Mouse (Mus musculus) limb, embryonic 15.5 days (tissue): ENCODE measurements around the gene Cmtm6. TPM values are rescaled to one million over a fixed set of nuclear protein-coding genes. Genes with fewer than 3 reads are reported as not detected.

ENCODE experiments used
- ATAC-seq: fragments of 200-750 bp; cut with Nextera tagmentation; 2 replicates; pipeline ENCODE4 v1.8.0; 2017; ENCODE audit warnings: low read depth, moderate TSS enrichment; ENCODE audit not compliant: insufficient number of reproducible peaks, low FRiP score, low TSS enrichment
- H3K27ac ChIP-seq: fragments of 300-500 bp; sonication (generic); 2 replicates; pipeline ENCODE4 v1.5.1; 2015; ENCODE audit warnings: moderate library complexity, mild to moderate bottlenecking, inconsistent platforms
- H3K27me3 ChIP-seq: fragments of 300-500 bp; sonication (generic); 2 replicates; pipeline ENCODE4 v1.6.1; 2015; ENCODE audit warnings: inconsistent platforms
- H3K36me3 ChIP-seq: fragments of 300-500 bp; sonication (generic); 2 replicates; pipeline ENCODE4 v1.6.1; 2015; ENCODE audit warnings: inconsistent platforms
- H3K4me1 ChIP-seq: fragments of 300-500 bp; sonication (generic); 2 replicates; pipeline ENCODE4 v1.6.1; 2015; ENCODE audit warnings: inconsistent platforms
- H3K4me2 ChIP-seq: fragments of 300-500 bp; sonication (generic); 2 replicates; pipeline ENCODE4 v1.6.1; 2015; ENCODE audit warnings: mild to moderate bottlenecking, inconsistent platforms
- H3K4me3 ChIP-seq: fragments of 300-500 bp; sonication (generic); 2 replicates; pipeline ENCODE4 v1.5.1; 2015; ENCODE audit warnings: mild to moderate bottlenecking, inconsistent platforms
- H3K9ac ChIP-seq: fragments of 300-500 bp; sonication (generic); 2 replicates; pipeline ENCODE4 v1.6.1; 2015; ENCODE audit warnings: inconsistent platforms
- H3K9me3 ChIP-seq: fragments of 300-500 bp; sonication (generic); 2 replicates; pipeline ENCODE4 v1.6.1; 2016; ENCODE audit warnings: inconsistent platforms
- WGBS: fragments of 180-500 bp; shearing (Covaris S2); methylation state at CpG from one replicate; pipeline ENCODE4 v1.1.7; 2015; 5-methylcytosine and 5-hydroxymethylcytosine counted together
- polyA plus RNA-seq: library from polyadenylated mRNA; unstranded; fragments of >200 nt; fragmentation: Nextera tagmentation; extraction: Ambion mirVana; gene quantifications from 2 replicates; pipeline ENCODE4 v1.2.1, GENCODE M21; 2015

Cmtm6 gene
- polyA plus RNA-seq, 1 experiment from 2014 or later: 49.5 TPM

- Histone ChIP-seq H3K27me3 (no peaks in the 10 kb centered on the region), H3K4me2 (no peak overlapping the region), H3K27ac (no peak overlapping the region), H3K9ac (no peak overlapping the region), H3K9me3 (no peaks in the 10 kb centered on the region), H3K4me3 (no peak overlapping the region), H3K4me1 (peaks cover 36% of the 10 kb centered on the region), H3K36me3 (peaks cover 15% of the 10 kb centered on the region; the same call in 1 of the 2 replicates)
- ATAC-seq: no peak
- WGBS: 86% methylated on average over 3 of the region's 3 CpGs
Measured at GRCm38 (mm10) chr9:114776361-114776760, 45.4 kb downstream of the Cmtm6 start.

GRCm38 (mm10) chr9:114777178-114778046 is 46.5 kb downstream of the Cmtm6 start:
- Histone ChIP-seq H3K9me3 (no peaks in the 10 kb centered on the region), H3K36me3 (peaks cover 9% of the 10 kb centered on the region; the same call in 1 of the 2 replicates), H3K4me2 (no peak overlapping the region), H3K9ac (no peak overlapping the region), H3K4me1 (peaks cover 39% of the 10 kb centered on the region), H3K27ac (no peak overlapping the region), H3K4me3 (no peak overlapping the region), H3K27me3 (no peaks in the 10 kb centered on the region)
- ATAC-seq: no peak
- WGBS: 75% methylated on average over 6 of the region's 6 CpGs

GRCm38 (mm10) chr9:114778047-114778390 is 47.1 kb downstream of the Cmtm6 start:
- no peak overlapping the region for H3K4me2 ChIP-seq
- no peak overlapping the region for H3K9ac ChIP-seq
- no peak overlapping the region for H3K27ac ChIP-seq
- H3K4me1 ChIP-seq: peaks cover 39% of the 10 kb centered on the region
- WGBS: 79% methylated on average over 7 of the region's 7 CpGs
- H3K9me3 ChIP-seq: no peaks in the 10 kb centered on the region
- H3K4me3 ChIP-seq: no peak overlapping the region
- no peak for ATAC-seq
- peaks cover 4% of the 10 kb centered on the region; the same call in 1 of the 2 replicates for H3K36me3 ChIP-seq
- no peaks in the 10 kb centered on the region for H3K27me3 ChIP-seq

- H3K9ac ChIP-seq: no peak overlapping the region
- H3K9me3 ChIP-seq: no peaks in the 10 kb centered on the region
- H3K4me3 ChIP-seq: no peak overlapping the region
- H3K4me1 ChIP-seq: peaks cover 39% of the 10 kb centered on the region
- no peak overlapping the region for H3K27ac ChIP-seq
- WGBS: 86% methylated on average over 7 of the region's 7 CpGs
- no peak for ATAC-seq
- H3K4me2 ChIP-seq: no peak overlapping the region
- H3K36me3 ChIP-seq: peaks cover 4% of the 10 kb centered on the region; the same call in 1 of the 2 replicates
- H3K27me3 ChIP-seq: no peaks in the 10 kb centered on the region
Measured at GRCm38 (mm10) chr9:114778877-114779276, 48.0 kb downstream of the Cmtm6 start.

- Histone ChIP-seq H3K27me3 (no peaks in the 10 kb centered on the region), H3K4me1 (peaks cover 30% of the 10 kb centered on the region), H3K4me2 (peak overlapping the region; percentile 87), H3K36me3 (peaks cover 4% of the 10 kb centered on the region; the same call in 1 of the 2 replicates), H3K9ac (peak overlapping the region; percentile 65; the same call in 1 of the 2 replicates), H3K27ac (peak overlapping the region; percentile 85; the same call in 1 of the 2 replicates), H3K9me3 (no peaks in the 10 kb centered on the region), H3K4me3 (peak overlapping the region; percentile 71)
- no peak for ATAC-seq
- WGBS: 29% methylated on average over 23 of the region's 23 CpGs
Measured at GRCm38 (mm10) chr9:114779984-114780745, 49.2 kb downstream of the Cmtm6 start.

- Histone ChIP-seq H3K9ac (peak overlapping the region; percentile 65), H3K36me3 (peaks cover 4% of the 10 kb centered on the region; the same call in 1 of the 2 replicates), H3K4me3 (peak overlapping the region; percentile 71), H3K4me1 (peaks cover 26% of the 10 kb centered on the region), H3K9me3 (no peaks in the 10 kb centered on the region), H3K27me3 (no peaks in the 10 kb centered on the region), H3K4me2 (peak overlapping the region; percentile 87), H3K27ac (peak overlapping the region; percentile 85)
- ATAC-seq: no peak; the same call in 1 of the 2 replicates
- whole genome bisulfite sequencing: under 1% methylated on average over 37 of the region's 38 CpGs
Measured at GRCm38 (mm10) chr9:114780746-114781525, 50.0 kb downstream of the Cmtm6 start.

GRCm38 (mm10) chr9:114781526-114782212 is 50.8 kb downstream of the Cmtm6 start, which contains the start of gene Cmtm7:
Cmtm7 (minus strand) TSS chr9:114781856.
- peak; percentile 76 for ATAC-seq
- Histone ChIP-seq H3K9me3 (no peaks in the 10 kb centered on the region), H3K4me1 (peaks cover 22% of the 10 kb centered on the region), H3K9ac (peak within 1 kb of the TSS; percentile 65), H3K27ac (peak within 1 kb of the TSS; percentile 85), H3K27me3 (no peaks in the 10 kb centered on the region), H3K4me3 (peak within 1 kb of the TSS; percentile 71), H3K36me3 (peaks cover 4% of the 10 kb centered on the region; the same call in 1 of the 2 replicates), H3K4me2 (peak within 1 kb of the TSS; percentile 87)
- under 1% methylated on average over 52 of the region's 54 CpGs for WGBS

- no peak overlapping the region for H3K27ac ChIP-seq
- peaks cover 15% of the 10 kb centered on the region; the same call in 1 of the 2 replicates for H3K4me1 ChIP-seq
- no peak overlapping the region for H3K4me2 ChIP-seq
- WGBS: 12% methylated on average over 16 of the region's 16 CpGs
- no peak for ATAC-seq
- H3K4me3 ChIP-seq: no peak overlapping the region
- H3K9me3 ChIP-seq: no peaks in the 10 kb centered on the region
- H3K27me3 ChIP-seq: no peaks in the 10 kb centered on the region
- H3K9ac ChIP-seq: no peak overlapping the region
- no peaks in the 10 kb centered on the region for H3K36me3 ChIP-seq
Measured at GRCm38 (mm10) chr9:114785432-114786125, 54.7 kb downstream of the Cmtm6 start.

GRCm38 (mm10) chr9:114787134-114787533 is 56.2 kb downstream of the Cmtm6 start:
- no peak overlapping the region for H3K4me3 ChIP-seq
- H3K27me3 ChIP-seq: no peaks in the 10 kb centered on the region
- H3K27ac ChIP-seq: no peak overlapping the region
- peaks cover 10% of the 10 kb centered on the region; the same call in 1 of the 2 replicates for H3K4me1 ChIP-seq
- no peak for ATAC-seq
- no peaks in the 10 kb centered on the region for H3K36me3 ChIP-seq
- H3K9ac ChIP-seq: no peak overlapping the region
- H3K9me3 ChIP-seq: no peaks in the 10 kb centered on the region
- 93% methylated on average over 5 of the region's 5 CpGs for WGBS
- no peak overlapping the region for H3K4me2 ChIP-seq

- no peaks in the 10 kb centered on the region for H3K36me3 ChIP-seq
- ATAC-seq: no peak
- peaks cover 10% of the 10 kb centered on the region; the same call in 1 of the 2 replicates for H3K4me1 ChIP-seq
- no peaks in the 10 kb centered on the region for H3K9me3 ChIP-seq
- H3K4me3 ChIP-seq: no peak overlapping the region
- H3K9ac ChIP-seq: no peak overlapping the region
- no peak overlapping the region for H3K27ac ChIP-seq
- H3K27me3 ChIP-seq: no peaks in the 10 kb centered on the region
- H3K4me2 ChIP-seq: no peak overlapping the region
- 89% methylated on average over 7 of the region's 7 CpGs for WGBS
Measured at GRCm38 (mm10) chr9:114787716-114788115, 56.8 kb downstream of the Cmtm6 start.
